Mouse (Mus musculus) heart, embryonic 16.5 days (tissue): ENCODE measurements around the gene Slc24a3. TPM values are rescaled to one million over a fixed set of nuclear protein-coding genes. Genes with fewer than 3 reads are reported as not detected.

ENCODE experiments used
- ATAC-seq: fragments of 200-750 bp; cut with Nextera tagmentation; replicated peaks from 2 replicates; pipeline ENCODE4 v1.8.0; 2017; ENCODE audit warnings: moderate number of reproducible peaks; ENCODE audit not compliant: insufficient read depth, low FRiP score; ENCODE audit errors: extremely low read depth
- H3K27ac ChIP-seq: fragments of 300-500 bp; sonication (generic); 2 replicates; pipeline ENCODE4 v1.5.1; 2014; ENCODE audit warnings: mild to moderate bottlenecking, low read length, control low read depth, moderate library complexity
- H3K27me3 ChIP-seq: fragments of 300-500 bp; sonication (generic); 2 replicates; pipeline ENCODE4 v1.6.1; 2014; ENCODE audit warnings: low read length, mixed read lengths; ENCODE audit not compliant: control insufficient read depth, insufficient read depth
- H3K36me3 ChIP-seq: fragments of 300-500 bp; sonication (generic); 2 replicates; pipeline ENCODE4 v1.6.1; 2014; ENCODE audit not compliant: control insufficient read depth, insufficient read depth
- H3K4me1 ChIP-seq: fragments of 300-500 bp; sonication (generic); 2 replicates; pipeline ENCODE4 v1.6.1; 2014; ENCODE audit warnings: low read length, mixed read lengths; ENCODE audit not compliant: control insufficient read depth, insufficient read depth
- H3K4me2 ChIP-seq: fragments of 300-500 bp; sonication (generic); 2 replicates; pipeline ENCODE4 v1.6.1; 2014; ENCODE audit warnings: low read depth, mild to moderate bottlenecking, control low read depth, low read length
- H3K4me3 ChIP-seq: fragments of 300-500 bp; sonication (generic); 2 replicates; pipeline ENCODE4 v1.5.1; 2014; ENCODE audit warnings: mild to moderate bottlenecking, control low read depth, low read length
- H3K9ac ChIP-seq: fragments of 300-500 bp; sonication (generic); 2 replicates; pipeline ENCODE4 v1.6.1; 2014; ENCODE audit warnings: low read length, control low read depth
- H3K9me3 ChIP-seq: fragments of 300-500 bp; sonication (generic); replicated peaks from 2 replicates; pipeline ENCODE4 v1.6.1; 2016; ENCODE audit warnings: low read length; ENCODE audit not compliant: control insufficient read depth
- WGBS: fragments of 180-500 bp; shearing (Covaris S2); extraction: QIAGEN DNeasy Blood & Tissue Kit; methylation state at CpG from one replicate; pipeline ENCODE4 v1.1.7; 2014; 5-methylcytosine and 5-hydroxymethylcytosine counted together
- polyA plus RNA-seq: library from polyadenylated mRNA; unstranded; fragments of >200 nt; fragmentation: Nextera tagmentation; extraction: Ambion mirVana; gene quantifications from 2 replicates; pipeline ENCODE4 v1.2.1, GENCODE M21; 2015

Slc24a3 gene
- polyA plus RNA-seq, 1 experiment from 2014 or later = 0.83 TPM

DNA sequence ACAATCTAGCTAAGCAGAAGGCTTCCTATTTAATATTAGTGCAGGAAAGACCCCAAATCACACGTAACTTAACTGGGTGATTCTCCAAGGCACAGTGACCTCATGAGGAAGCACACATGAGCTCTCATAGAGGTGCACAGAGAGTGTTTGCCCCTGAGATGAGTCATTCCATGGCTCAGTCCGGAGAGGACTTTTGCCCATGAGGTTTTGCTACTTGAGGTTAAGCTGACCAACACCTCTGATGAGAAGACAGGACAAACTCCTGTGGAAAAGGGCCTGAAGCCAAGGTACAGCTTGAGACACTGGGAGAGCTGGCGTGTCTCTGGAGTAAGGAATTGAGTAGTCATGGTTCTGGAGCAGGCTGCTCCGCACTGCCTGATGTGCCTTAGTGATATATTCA, 56.1 kb downstream of the Slc24a3 start:
- H3K4me3 ChIP-seq = no peak overlapping the region
- no peak for ATAC-seq
- no peak overlapping the region for H3K9ac ChIP-seq
- no peaks in the 10 kb centered on the region for H3K36me3 ChIP-seq
- WGBS = 83% methylated on average over 4 of the region's 4 CpGs
- no peak overlapping the region for H3K4me2 ChIP-seq
- peaks cover 4% of the 10 kb centered on the region; the same call in 1 of the 2 replicates for H3K4me1 ChIP-seq
- H3K27ac ChIP-seq = no peak overlapping the region
- H3K27me3 ChIP-seq = no peaks in the 10 kb centered on the region
- H3K9me3 ChIP-seq = no peaks in the 10 kb centered on the region

DNA sequence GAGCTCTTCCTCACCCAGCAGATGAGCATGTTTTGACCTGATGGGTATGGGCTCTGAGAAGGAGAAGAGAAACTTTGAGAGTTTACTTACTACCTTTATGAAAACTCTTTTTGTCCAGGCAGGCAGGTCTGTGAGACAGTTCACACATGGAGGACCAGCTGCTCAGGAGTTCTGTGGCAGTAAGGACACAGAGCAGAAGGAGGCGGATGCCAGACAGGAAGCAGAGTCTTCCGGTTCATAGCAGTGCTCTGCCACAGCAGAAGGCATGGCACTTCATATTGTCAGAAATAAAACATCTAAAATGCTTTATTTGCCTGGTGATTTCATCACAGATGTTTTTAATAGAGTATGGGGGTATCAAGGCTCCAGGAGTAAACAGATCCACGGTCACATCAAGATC, 58.1 kb downstream of the Slc24a3 start:
- WGBS = 51% methylated on average over 3 of the region's 3 CpGs
- Histone ChIP-seq H3K27me3 (no peaks in the 10 kb centered on the region), H3K4me2 (no peak overlapping the region), H3K4me1 (peaks cover 4% of the 10 kb centered on the region; the same call in 1 of the 2 replicates), H3K9ac (no peak overlapping the region), H3K9me3 (no peaks in the 10 kb centered on the region), H3K36me3 (no peaks in the 10 kb centered on the region), H3K4me3 (no peak overlapping the region), H3K27ac (no peak overlapping the region)
- peak; percentile 49; the same call in 1 of the 2 replicates for ATAC-seq

DNA sequence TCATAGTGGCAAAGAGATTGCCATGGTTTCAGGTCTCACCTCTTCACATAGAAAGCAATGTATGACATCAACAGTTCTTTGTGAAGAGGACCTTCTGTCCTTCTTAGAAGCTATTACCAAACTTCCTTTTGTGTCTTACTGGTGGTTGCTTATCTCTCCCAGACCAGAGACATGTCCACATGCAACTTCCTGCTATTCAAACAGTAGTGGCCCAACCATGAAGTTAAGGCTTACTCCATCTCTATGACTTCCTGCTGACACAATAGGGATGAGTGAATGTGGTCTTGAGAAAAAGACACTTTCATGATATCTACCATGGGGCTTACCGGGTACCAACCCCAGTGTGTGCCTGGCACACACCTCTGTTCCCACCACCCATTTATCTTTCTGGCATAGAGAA, 58.5 kb downstream of the Slc24a3 start:
- Histone ChIP-seq H3K27ac (no peak overlapping the region), H3K4me2 (no peak overlapping the region), H3K36me3 (no peaks in the 10 kb centered on the region), H3K9me3 (no peaks in the 10 kb centered on the region), H3K27me3 (no peaks in the 10 kb centered on the region), H3K4me1 (peaks cover 4% of the 10 kb centered on the region; the same call in 1 of the 2 replicates), H3K9ac (no peak overlapping the region), H3K4me3 (no peak overlapping the region)
- 67% methylated on average over 1 of the region's 1 CpGs for WGBS
- ATAC-seq = peak; percentile 70

DNA sequence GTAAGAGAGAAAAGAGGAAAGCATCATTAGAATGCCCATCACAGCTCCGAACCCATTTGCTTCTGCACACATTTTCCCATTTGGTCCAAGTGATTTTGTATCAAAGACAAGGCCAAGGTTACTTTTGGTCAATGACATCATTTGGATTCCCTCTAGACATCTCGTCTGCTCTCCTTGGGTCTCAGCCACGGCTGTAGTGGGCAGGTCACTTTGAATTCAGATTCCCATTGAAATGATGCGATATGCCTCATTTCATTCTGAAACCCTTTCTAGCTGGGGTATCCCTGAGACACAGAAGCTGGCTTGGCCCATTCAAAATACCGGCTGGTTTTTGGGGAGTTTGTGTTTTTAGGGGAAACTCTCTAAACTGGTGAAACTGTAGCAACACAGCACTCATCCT, 59.8 kb downstream of the Slc24a3 start:
- ATAC-seq = no peak
- Histone ChIP-seq H3K4me2 (no peak overlapping the region), H3K4me3 (no peak overlapping the region), H3K4me1 (peaks cover 8% of the 10 kb centered on the region), H3K9me3 (no peaks in the 10 kb centered on the region), H3K27me3 (no peaks in the 10 kb centered on the region), H3K36me3 (no peaks in the 10 kb centered on the region), H3K27ac (no peak overlapping the region), H3K9ac (no peak overlapping the region)
- WGBS = 83% methylated on average over 5 of the region's 5 CpGs

DNA sequence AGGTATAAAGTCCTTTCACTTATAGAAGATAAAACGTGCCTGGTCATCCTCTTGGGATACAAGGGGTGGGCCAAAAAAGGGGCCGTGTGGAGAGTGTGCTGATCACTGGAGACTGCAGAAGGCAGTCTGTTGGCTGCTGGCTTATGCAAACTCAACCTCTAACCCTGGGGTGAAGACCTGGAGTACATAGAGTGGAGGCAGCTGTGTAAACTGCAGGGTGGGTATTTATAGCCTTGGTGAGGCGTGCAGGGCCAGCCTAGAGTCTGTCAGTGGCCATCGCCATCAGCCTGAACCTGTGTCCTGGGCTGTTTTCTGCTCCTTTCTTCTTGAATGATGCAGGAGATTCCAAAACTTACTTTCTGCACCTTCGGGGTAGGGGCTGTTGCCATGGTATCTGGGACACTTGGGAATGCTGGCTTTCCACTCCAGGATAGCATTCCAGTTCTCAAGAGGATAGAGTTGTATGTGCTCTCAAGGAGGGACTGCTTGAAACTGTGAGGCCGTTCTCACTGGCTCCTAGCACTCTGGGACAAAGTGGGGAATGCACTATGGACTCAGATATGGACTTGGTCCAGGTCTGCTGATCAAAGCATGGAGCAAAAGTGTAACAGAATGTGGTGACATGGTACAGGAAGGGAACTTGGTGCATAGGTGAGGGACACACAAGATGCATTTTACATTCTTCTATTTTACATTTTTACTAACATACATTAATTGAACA, 65.4 kb downstream of the Slc24a3 start:
- no peaks in the 10 kb centered on the region for H3K36me3 ChIP-seq
- H3K9ac ChIP-seq = no peak overlapping the region
- peak overlapping the region; percentile 44; the same call in 1 of the 2 replicates for H3K4me2 ChIP-seq
- H3K4me3 ChIP-seq = no peak overlapping the region
- peaks cover 26% of the 10 kb centered on the region for H3K4me1 ChIP-seq
- H3K27ac ChIP-seq = peak overlapping the region; percentile 78
- no peaks in the 10 kb centered on the region for H3K27me3 ChIP-seq
- WGBS = 17% methylated on average over 6 of the region's 6 CpGs
- ATAC-seq = peak; percentile 84
- H3K9me3 ChIP-seq = no peaks in the 10 kb centered on the region

DNA sequence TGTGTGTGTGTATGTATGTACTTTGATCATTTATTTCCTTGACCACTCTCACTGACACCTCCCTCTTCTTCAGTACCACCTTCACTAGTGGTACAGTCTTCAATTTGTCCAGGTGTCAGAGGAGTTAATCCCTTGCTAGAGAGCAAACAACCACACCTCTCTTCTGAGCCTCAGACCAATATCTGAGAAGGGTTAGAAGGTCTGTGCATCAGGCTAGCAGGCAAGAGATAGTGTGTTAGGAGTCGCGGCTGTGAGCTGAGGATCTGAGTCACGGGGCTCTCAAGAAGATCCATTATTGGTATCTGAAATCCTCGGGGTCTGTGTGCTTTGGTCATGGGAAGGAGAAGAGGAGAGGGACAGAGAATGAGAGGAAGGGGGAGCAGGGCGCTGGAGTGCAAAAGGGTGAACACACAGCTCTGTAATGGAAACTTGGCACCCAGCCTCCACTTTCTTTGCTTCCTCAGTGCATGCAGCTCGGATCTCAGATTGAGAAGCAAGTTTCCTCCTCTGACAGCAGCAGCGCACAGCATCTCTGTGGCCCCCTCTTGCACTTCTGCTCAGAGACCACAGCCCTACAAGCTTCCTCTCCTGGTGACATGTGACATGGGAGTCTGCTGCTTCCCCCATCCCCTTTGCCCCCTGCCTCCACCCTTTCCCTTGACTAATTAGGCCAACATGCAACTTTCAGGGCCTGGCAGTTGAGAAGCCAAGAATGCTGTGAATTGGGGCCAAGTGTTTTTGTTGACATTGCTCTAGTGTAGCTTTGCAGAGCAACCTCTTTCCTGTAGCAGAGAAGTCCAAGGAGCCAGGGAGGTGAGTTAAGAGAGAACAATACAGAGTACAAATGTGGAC, 66.2 kb downstream of the Slc24a3 start:
- Histone ChIP-seq H3K36me3 (no peaks in the 10 kb centered on the region), H3K4me3 (peak overlapping the region; percentile 16; the same call in 1 of the 2 replicates), H3K4me1 (peaks cover 26% of the 10 kb centered on the region), H3K4me2 (peak overlapping the region; percentile 59), H3K9ac (peak overlapping the region; percentile 50), H3K9me3 (no peaks in the 10 kb centered on the region), H3K27me3 (no peaks in the 10 kb centered on the region), H3K27ac (peak overlapping the region; percentile 78)
- WGBS = 12% methylated on average over 7 of the region's 7 CpGs
- peak; percentile 81 for ATAC-seq

DNA sequence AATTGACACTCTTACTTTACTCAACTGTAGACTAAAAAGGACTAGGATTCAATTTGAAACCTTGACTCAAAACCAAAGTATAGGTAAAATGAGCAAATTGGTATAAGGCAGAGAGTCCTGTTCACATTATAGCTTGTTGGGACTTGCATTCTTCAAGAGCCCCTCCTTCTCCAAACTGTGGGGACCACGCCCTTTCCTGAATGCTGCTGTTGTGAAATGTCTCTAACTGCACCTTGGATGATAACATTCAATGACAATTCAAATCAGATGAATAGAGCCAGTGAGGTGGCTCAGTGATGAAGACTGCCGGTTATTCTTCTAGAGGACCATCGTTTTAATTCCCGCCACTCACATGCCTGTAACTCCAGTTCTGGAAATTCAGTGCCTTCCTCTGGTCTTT, 78.8 kb downstream of the Slc24a3 start:
- 88% methylated on average over 4 of the region's 4 CpGs for WGBS
- Histone ChIP-seq H3K27me3 (no peaks in the 10 kb centered on the region), H3K36me3 (no peaks in the 10 kb centered on the region), H3K27ac (no peak overlapping the region), H3K4me2 (no peak overlapping the region), H3K4me1 (no peaks in the 10 kb centered on the region), H3K4me3 (no peak overlapping the region), H3K9ac (no peak overlapping the region), H3K9me3 (no peaks in the 10 kb centered on the region)
- no peak for ATAC-seq

DNA sequence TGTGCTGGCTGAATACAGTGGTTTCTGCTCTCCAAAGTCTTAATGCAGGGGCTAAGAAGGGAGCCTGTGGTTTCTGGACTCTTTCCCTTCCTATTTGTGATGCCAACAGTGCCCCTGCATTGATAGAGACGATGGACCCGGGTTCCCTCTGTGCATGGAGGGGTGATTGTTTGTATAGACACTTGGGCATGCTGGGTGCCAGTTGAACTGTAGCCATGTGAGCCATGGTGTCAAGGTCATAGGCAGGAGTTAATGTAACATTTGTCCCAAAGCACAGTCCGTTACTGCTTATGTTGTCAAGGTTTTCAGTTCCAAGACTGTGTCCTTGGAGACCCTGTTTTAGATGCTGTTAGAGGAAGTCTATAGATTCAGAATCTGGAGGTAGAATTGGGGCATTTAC, 80.6 kb downstream of the Slc24a3 start:
- no peaks in the 10 kb centered on the region for H3K36me3 ChIP-seq
- 84% methylated on average over 3 of the region's 3 CpGs for WGBS
- H3K9me3 ChIP-seq = no peaks in the 10 kb centered on the region
- no peaks in the 10 kb centered on the region for H3K4me1 ChIP-seq
- H3K27ac ChIP-seq = no peak overlapping the region
- ATAC-seq = no peak
- H3K4me3 ChIP-seq = no peak overlapping the region
- no peaks in the 10 kb centered on the region for H3K27me3 ChIP-seq
- no peak overlapping the region for H3K9ac ChIP-seq
- no peak overlapping the region for H3K4me2 ChIP-seq

DNA sequence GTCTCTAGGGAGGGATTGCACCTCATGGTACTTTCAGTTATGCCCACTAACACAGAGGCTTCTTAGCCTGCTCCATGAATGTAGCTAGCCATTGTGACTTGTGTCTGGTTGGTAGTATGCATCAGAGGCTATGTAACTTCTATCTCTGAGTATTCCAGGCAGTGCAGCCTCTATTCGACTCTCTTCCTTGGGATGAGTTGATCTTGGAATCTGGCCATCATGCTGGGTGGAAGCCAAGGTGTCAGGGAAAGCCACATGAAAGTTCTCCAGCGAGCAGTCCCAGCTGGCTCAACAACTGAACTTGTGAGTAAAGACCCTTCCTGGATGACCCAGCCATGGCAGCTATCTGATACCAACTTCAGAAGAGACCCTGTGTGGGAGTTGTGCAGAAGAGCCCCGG, 89.8 kb downstream of the Slc24a3 start:
- Histone ChIP-seq H3K9me3 (no peaks in the 10 kb centered on the region), H3K4me2 (no peak overlapping the region), H3K36me3 (no peaks in the 10 kb centered on the region), H3K9ac (no peak overlapping the region), H3K27ac (no peak overlapping the region), H3K4me1 (peaks cover 4% of the 10 kb centered on the region; the same call in 1 of the 2 replicates), H3K27me3 (no peaks in the 10 kb centered on the region), H3K4me3 (no peak overlapping the region)
- ATAC-seq = no peak; the same call in 1 of the 2 replicates
- WGBS = 32% methylated on average over 3 of the region's 3 CpGs
